Mouse (Mus musculus): ENCODE data around the gene Tmbim7.

Gene Tmbim7

DNA sequence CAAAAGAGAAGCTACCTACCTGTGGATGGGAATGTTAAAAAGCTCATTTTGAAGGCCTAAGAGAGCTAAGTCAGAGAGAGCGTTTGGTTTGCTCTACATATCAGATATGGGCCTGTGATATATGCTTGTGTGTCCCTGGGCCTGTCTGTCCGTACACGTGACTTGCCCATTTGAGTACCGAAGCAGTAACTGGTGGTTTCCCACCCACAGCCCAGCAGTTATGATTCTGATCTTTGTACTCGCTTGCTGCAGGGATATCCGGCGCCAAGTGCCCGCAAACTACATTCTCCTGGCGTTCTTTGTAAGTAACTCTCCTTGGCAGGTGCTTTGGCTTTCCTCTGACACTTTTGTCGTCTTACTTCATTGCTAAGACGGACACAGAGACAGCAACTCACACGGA lies 15.6 kb downstream of the Tmbim7 start:
- no peak for DNase-seq

DNA sequence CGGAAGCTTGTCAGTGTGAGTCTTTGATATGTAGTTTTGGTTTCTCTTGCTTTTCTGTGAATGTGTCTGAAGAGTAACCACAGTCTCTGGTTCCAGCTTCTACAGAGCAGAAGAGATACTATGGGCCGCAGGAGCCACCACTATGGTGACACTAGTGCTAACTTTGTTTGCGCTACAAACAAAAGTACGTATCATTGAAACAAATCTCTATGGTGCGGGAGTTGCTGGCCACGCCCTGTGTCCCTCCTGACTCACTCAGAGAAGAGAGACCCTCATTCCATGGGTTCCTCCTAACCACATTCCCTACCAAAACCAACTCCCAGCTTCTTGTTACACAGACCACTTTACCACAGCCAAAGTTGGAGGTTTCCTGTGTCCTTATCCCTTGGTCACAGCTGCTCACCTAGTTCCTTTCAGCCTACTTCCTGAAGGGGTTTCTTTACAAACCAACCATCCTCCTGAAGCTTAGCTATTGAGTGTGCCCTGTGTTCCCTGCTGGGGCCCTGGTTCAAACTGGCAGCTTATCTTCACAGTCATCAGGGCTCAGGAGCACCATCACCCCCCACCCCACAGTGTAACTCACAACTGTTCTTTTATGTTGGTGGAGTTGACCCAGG lies 19.1 kb downstream of the Tmbim7 start:
- DNase-seq, result no peak

DNA sequence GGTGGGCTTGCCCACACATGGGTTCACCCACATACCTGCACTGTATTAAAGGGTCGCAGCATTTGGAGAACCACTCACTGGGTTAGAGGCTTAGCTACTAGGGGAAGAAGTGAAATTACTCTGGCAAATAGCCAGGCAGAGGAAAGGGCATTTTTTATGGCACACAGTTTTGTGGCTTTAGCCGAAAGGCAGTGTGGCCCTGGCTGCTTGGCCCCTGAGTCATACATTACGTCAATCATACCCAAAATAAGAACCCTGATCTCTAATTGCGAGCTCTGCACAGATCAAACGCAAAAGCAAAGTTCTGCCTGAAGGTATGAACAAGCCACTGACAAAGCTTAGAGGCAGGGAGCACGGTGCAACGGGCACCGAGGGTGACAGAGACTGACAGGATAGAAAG lies 37.3 kb downstream of the Tmbim7 start:
- DNase-seq, result no peak

DNA sequence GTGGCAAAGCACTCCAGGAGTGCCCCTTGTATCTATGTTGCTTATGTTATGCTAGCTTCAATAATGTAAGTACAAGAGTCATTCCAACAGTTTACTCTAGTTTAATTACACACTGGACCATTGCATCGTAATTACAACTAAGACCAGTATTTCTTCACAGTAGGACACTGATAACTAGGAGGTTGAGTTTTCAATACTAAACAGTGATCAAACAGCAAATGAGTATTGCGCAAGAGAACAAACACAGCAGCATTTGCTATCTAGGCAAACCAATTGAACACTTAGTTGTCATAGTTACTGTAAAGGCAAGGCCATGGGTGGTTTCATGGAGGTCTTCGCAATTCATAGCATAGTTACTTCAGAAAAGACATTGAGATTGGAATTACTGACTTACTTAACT lies 40.3 kb downstream of the Tmbim7 start:
- DNase-seq, result no peak

DNA sequence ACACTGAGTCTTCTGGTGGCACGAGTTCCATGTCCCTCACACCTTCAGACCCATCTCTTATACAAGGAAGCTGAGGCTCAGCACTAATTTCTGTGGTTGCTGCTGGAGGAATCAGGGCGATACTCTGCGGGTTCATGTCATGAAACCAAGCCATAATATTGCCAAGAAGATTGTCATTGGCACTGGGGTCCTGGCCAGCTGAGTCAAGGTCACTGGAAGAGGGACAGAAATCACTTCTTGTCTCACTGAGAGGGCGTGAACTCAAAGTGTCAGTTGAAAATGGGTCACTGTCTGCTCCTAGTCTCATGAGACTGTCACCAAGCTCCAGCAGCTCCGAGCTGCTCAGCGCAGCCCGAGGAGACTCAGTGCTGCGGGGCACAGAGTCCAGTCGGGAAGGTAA lies 42.0 kb downstream of the Tmbim7 start:
- no peak for DNase-seq

DNA sequence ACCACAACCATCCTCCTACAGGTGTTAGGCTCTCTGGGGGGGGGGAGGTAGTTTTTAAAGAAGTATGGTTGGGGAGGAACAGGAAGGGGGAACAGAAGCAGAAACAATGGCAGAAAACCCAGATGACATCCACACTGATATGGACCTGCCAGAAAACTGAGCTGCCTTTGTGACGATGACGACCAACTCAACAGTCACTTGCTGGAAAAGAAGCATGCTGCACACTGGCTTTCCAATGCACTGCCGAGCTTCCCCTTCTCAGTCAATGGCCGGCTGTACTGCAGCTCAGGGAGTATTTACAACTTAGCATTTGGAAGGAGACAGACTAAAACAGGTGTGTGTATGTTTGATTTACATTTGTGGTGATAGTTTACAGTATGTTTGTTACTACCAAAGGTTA lies 44.2 kb downstream of the Tmbim7 start:
- no peak for DNase-seq

DNA sequence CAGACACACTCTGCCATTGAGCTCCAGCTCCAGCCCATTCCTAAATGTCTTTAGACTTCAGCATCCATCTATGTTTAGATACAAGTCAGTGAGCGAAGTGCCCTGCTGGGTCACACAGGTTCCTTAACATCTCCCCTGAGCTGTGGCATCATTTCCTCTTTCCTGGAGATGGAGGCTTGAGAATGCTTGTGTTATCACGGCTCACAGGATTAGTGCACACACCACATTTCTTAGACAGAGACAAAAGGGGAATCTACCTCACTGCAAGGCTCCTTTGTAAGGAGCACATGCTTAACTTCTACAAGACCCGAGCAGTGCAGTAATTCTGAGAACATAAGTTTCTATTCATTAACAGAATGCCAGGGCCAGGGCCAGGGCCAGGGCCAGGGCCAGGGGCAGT lies 45.0 kb downstream of the Tmbim7 start:
- DNase-seq, result no peak

DNA sequence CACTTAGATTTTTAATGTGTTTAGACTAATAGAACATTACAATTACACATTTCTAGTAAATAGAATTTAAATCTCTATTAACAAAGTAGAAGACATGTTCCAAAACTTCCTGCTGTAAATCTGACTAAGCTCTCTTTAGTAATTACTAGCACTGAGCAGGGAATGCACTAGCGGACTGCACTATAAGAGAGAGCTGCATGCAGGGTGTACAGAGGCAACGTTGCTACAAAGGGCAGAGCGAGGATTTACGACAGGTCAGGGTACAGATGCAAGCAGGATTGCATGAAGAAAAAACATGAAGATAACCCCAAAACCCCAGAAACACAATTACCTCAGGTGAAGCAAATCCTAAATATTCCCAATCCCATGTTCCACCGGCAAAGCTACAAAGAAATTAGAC lies 49.0 kb downstream of the Tmbim7 start:
- DNase-seq, result no peak

DNA sequence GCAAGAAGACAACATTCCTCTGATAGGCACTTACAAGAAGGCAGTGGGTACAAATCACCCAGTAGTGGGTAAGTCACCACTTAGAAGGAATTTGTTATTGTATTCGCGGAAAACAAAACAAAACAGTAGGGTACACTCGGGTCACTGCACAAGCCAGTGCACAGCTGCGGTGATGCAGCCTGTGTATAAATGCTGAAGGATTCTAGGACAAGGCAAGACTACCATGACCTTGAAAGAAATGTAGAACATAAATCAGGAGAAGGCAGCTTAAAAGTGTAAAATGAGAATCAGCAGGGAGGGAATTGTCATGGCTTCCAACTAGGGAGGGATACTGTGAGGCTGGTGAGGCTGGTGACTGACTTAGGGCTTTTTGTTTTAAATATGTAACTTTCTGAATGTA lies 51.2 kb downstream of the Tmbim7 start:
- DNase-seq, result no peak

DNA sequence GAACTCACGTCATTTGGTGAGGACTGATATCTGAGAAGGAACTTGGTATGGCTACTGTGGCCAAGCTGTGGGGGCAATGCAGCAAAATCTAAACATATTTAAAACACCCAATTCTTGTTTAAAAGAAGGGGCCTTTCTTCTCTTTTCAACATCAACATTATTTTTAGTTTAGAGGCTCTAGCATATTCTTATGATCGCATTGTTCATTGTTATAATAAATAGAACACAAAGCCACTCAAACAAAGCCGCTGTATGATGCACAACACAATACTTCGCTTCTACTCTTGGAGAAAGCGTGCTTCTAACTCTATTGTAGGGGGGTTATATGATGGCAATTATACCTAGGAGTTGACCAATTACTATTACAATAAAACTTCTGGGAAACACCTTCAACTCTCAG lies 64.8 kb downstream of the Tmbim7 start:
- no peak for DNase-seq

DNA sequence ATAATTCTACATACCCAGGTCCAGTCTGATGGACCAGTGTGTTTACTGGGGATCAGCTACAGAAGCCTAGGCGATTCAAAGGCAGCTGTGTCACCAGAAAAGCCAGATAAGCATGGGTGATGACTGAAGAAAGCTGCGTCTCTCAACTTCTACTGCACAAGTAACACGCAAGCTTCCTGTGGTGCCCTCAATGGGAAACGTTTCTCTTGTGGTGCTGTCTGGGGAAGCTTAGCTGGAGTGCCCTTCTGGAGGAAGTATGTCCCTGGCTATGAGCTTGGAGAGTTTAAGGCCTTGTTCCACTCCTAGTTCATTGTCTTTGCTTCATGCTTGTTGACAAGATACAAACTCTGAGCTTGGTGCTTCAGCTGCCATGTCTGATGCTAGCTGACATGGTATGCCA lies 68.4 kb downstream of the Tmbim7 start:
- DNase-seq, result no peak

DNA sequence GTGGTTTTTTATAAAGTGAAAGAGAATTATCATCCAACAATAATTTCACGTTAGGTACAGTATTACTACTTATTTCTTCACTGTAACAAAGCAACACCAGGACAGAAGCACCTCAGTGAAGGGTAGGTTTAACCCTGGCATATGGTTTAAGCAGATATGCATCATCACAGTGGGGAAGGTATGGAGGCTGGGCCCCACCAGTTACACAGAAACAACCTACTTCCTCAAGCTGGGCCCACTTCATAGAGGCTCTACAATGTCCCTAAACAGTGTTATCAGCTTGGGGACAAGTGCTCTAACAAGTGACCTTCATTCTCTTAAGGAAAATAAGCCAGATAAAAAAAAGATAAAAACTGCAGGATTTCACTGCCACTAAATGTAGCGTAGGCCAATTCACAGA lies 71.9 kb downstream of the Tmbim7 start:
- DNase-seq, result no peak

DNA sequence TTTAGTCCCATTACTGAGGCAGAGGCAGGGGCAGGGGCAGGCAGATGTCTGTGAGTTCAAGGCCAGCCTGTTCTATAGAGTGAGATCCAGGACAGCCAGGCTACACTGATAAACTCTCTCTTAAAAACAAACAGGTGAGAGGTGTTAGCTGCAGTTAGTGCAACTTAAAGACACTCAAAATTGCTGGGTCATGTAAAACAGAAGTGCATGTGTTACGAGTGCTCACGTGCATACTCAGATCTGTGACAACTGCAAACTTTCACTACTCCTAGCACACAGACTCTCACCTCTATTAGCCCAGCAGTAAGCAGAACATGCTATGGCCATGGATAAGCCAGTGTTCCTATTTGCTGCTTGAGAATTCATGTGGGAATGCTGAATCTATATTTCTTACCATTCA lies 72.4 kb downstream of the Tmbim7 start:
- no peak for DNase-seq

DNA sequence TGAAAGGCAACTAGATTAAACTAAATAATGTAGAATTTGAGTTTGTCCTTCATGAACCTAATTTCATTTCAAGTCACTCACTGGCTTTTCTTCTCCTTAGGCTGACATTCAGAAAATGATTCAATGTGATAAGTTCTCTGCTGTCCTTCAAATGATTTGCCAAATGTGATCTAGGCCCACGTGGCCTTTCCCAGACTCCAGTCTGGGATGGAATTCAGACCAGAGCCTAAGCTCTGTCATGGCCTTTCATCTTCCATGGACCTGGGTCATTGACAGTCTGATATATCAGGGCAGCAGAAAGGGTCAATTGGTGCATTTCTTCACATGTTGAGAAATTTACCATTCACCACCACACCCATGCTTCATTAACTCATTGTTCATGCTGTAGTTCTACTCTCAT lies 74.5 kb downstream of the Tmbim7 start:
- DNase-seq, result no peak

DNA sequence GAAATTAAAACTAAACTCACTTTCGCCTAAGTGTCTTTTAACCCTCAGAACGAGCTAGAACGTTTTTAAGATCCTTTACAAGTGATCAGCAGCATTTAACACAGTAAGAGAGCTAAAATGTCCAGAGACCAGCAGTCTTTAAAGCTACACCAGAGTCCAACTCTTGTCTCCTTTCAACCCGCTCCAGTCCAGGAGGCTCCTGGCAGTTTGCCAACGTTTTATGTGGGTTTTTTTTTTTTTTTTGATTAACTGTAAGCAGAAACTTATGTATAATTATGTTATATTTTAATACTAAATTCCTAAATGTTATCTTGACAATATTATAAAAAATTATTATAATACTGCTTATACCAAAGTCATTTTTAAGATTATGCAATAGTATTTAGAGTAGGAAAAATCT lies 77.8 kb downstream of the Tmbim7 start:
- DNase-seq, result no peak

Data from kidney, adult 18-20 months (tissue).